Mouse (Mus musculus): ENCODE results near the gene Pigt. TPM values are rescaled to one million over a fixed set of nuclear protein-coding genes. Genes with fewer than 3 reads are reported as not detected.

Pigt gene
- polyA plus RNA-seq (2014; fragmentation: Nextera tagmentation; extraction: Ambion mirVana), result 72.4 and 79.7 TPM in 2 replicates

DNA sequence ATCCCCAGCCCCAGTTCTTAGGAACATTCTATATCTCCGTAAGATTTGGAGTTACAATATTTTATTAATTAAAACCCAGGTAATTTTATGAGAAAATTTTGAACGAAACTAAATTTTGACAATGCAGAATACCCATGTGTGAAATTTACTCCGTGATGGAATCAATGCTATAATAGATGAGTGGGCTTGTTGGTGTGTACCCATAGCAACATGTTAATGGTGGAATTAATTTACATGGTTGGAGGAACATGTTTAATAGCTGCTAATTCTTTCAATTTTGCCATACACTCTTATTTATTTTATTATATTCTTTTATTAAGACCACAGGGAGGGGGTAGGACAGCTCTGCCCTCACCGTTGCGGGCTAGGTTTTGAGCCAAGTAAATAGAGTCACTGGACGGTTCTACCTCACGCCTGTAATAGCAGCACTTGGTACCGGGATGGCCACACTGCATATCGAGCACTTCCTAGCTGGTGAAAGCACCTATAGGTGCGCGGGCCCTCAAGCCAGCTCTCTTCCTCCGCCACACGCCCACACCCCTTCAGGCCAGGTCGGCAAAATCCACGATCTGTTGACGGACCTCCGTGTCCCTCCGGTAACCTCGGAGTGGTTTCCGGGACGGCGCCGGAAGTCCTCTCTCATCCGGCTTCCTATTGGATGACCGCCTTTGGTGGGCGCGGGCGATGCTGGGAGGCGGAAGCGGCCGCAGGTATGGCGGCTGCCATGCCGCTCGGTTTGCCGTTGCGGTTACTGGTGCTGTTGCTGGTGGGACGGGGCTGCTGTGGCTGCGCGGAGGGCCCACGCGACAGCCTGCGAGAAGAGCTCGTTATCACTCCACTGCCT lies at the start of gene Pigt:
Pigt (plus strand) TSS at position 674 of the 844 bp plus-strand sequence.
- Histone ChIP-seq H3K27ac (ENCODE audit: low read depth) (no peak within 1 kb of the TSS), H3K27me3 (replicated peaks; ENCODE audit: control insufficient read depth, insufficient read depth, low read length) (no peaks in the 10 kb centered on the region), H3K9ac (ENCODE audit: low read length) (peak within 1 kb of the TSS; percentile 69), H3K4me1 (replicated peaks; ENCODE audit: control insufficient read depth, insufficient read depth, low read length) (peaks cover 7% of the 10 kb centered on the region), H3K36me3 (ENCODE audit: control insufficient read depth, insufficient read depth, low read length) (peaks cover 22% of the 10 kb centered on the region), H3K9me3 (ENCODE audit: control insufficient read depth, low read length) (no peaks in the 10 kb centered on the region), H3K4me3 (ENCODE audit: low read depth, low read length) (peak within 1 kb of the TSS; percentile 98), H3K4me2 (ENCODE audit: low read length) (peak within 1 kb of the TSS; percentile 79)
- peak; percentile 93 for ATAC-seq (replicated peaks; ENCODE audit: low FRiP score, low TSS enrichment, low read depth)
- DNase-seq (ENCODE audit: low spot score), result peak; percentile 90
- 4% methylated on average over 43 of the region's 43 CpGs for WGBS

DNA sequence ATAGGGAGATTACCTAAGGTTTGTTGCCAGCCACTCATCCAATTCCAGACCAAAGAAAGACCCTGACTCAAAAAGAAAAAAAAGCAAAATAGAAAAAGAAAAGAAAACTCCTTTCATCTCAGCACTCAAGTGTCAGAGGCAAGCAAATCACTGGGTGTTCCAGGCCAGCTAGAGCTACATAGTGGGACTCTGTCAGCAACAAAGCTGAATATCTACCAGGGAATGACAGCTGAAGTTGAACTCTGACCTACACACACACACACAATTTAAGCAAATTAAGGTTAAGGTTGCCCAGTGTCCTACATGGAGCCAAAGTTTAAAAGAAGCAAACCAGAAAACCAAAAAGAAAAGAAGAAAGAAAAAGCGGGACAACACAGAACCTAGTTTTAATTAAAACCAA lies 49.2 kb upstream of the Pigt start:
- Histone ChIP-seq H3K27ac (ENCODE audit: low read depth) (no peak overlapping the region), H3K27me3 (replicated peaks; ENCODE audit: control insufficient read depth, insufficient read depth, low read length) (no peaks in the 10 kb centered on the region), H3K4me2 (ENCODE audit: low read length) (no peak overlapping the region), H3K9ac (ENCODE audit: low read length) (no peak overlapping the region), H3K4me3 (ENCODE audit: low read depth, low read length) (no peak overlapping the region), H3K9me3 (ENCODE audit: control insufficient read depth, low read length) (no peaks in the 10 kb centered on the region), H3K4me1 (replicated peaks; ENCODE audit: control insufficient read depth, insufficient read depth, low read length) (0 out of 2 replicates have a peak, but pooled peaks cover 11% of the 10 kb centered on the region), H3K36me3 (ENCODE audit: control insufficient read depth, insufficient read depth, low read length) (no peaks in the 10 kb centered on the region)
- WGBS, result 86% methylated on average over 1 of the region's 1 CpGs
- ATAC-seq (replicated peaks; ENCODE audit: low FRiP score, low TSS enrichment, low read depth) (no peak), DNase-seq (ENCODE audit: low spot score) (no peak)

DNA sequence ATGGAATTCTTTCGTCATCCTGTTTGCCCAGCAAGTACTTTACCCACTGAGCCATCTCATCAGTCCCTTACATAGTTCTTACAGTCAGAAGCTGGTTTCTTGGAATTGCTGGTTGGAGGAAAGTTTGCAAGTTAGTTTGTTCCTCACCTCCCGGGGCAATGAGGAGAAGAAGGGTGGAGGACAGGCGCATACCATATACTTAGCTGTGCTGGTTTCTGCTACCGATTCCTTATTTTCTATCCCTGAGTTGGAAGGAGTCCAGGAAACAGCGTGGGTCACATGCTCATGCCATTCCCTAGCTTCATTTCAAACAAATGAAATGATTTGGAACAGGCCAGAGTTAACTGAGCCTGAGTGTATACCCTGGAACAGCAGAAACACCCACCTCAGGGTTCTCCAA lies 48.4 kb upstream of the Pigt start:
- Histone ChIP-seq H3K27ac (ENCODE audit: low read depth) (no peak overlapping the region), H3K4me1 (replicated peaks; ENCODE audit: control insufficient read depth, insufficient read depth, low read length) (0 out of 2 replicates have a peak, but pooled peaks cover 6% of the 10 kb centered on the region), H3K36me3 (ENCODE audit: control insufficient read depth, insufficient read depth, low read length) (no peaks in the 10 kb centered on the region), H3K27me3 (replicated peaks; ENCODE audit: control insufficient read depth, insufficient read depth, low read length) (no peaks in the 10 kb centered on the region), H3K9me3 (ENCODE audit: control insufficient read depth, low read length) (no peaks in the 10 kb centered on the region), H3K9ac (ENCODE audit: low read length) (no peak overlapping the region), H3K4me3 (ENCODE audit: low read depth, low read length) (no peak overlapping the region), H3K4me2 (ENCODE audit: low read length) (no peak overlapping the region)
- 0 out of 2 replicates have a peak, but pooled peaks have one; percentile 30 for ATAC-seq (replicated peaks; ENCODE audit: low FRiP score, low TSS enrichment, low read depth)
- DNase-seq (ENCODE audit: low spot score), result no peak
- 59% methylated on average over 5 of the region's 5 CpGs for WGBS

DNA sequence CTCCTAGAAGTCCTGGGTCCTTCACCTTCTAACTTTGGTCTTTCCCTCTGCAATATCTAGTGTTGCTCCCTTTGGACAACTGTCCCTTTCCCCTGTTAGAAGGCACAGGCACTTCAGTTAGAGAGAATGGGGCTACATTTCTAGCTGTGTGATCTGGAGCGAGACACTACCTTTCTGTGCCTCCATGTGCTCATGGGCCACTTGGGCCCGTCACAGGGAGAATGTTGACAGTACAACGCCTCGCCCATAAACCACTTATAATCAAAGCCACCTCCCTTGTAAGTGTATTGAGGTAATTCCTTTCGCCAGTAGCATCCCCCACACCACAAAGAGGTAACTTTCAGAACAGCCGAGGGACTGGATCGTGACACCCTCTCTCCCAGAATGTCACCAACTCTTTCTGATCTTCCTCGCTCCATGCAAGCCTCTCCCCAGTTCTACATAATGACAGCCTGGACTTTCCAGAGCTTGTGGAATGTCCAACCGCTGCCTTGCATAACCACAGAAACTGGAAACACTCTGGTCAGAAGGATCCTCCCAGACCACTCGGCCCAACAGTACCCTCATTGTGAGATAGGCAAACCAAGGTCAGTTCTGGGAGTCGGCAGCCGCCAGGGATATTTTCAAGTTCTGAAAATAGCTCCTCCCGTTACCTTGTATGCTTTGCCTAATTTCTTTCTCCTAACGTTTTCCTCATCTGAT lies 47.8 kb upstream of the Pigt start:
- 72% methylated on average over 14 of the region's 14 CpGs for WGBS
- no peak for ATAC-seq (replicated peaks; ENCODE audit: low FRiP score, low TSS enrichment, low read depth)
- no peaks in the 10 kb centered on the region for H3K9me3 ChIP-seq (ENCODE audit: control insufficient read depth, low read length)

DNA sequence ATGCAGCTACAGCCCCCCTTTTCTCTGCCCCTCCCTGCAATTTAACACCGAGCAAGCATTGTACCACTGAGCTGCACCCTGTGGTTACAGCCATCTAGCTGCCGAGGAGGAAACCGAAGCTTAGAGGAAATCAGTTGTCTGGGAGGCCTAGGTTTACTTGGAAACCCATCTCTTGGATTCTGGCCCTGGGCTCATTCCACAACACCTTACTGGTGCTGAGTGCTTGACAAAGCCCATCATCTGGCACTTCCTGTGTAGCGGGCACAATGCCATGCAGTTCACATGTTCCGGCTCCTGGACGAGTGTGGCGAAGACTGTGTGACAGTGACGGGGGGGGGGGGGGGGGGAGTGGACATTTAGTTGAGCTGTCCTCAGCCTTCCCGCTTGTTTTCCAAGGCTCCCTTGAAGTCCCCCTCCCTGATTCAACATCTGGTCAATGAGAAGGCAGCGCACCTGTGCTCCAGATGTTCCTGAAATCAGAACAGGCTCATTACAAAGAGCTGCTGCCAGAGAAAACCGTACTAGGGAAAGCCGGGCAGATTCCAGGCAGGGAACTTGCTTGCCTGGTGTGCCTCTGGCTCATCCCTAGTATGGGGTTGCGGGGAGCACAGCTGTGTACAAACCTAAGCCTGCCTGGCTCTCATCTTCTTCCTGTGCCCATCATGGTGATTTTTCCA lies 45.2 kb upstream of the Pigt start:
- WGBS, result 60% methylated on average over 12 of the region's 13 CpGs
- H3K36me3 ChIP-seq (ENCODE audit: control insufficient read depth, insufficient read depth, low read length), result no peaks in the 10 kb centered on the region
- no peak for DNase-seq (ENCODE audit: low spot score)

More for the DNA sequence above, 47.8 kb upstream of the Pigt start:
- DNase-seq (ENCODE audit: low spot score), result no peak
- no peak overlapping the region for H3K4me2 ChIP-seq (ENCODE audit: low read length)
- H3K36me3 ChIP-seq (ENCODE audit: control insufficient read depth, insufficient read depth, low read length), result no peaks in the 10 kb centered on the region
- no peaks in the 10 kb centered on the region for H3K27me3 ChIP-seq (replicated peaks; ENCODE audit: control insufficient read depth, insufficient read depth, low read length)
- no peak overlapping the region for H3K4me3 ChIP-seq (ENCODE audit: low read depth, low read length)
- H3K9ac ChIP-seq (ENCODE audit: low read length), result no peak overlapping the region
- 0 out of 2 replicates have a peak, but pooled peaks cover 6% of the 10 kb centered on the region for H3K4me1 ChIP-seq (replicated peaks; ENCODE audit: control insufficient read depth, insufficient read depth, low read length)
- H3K27ac ChIP-seq (ENCODE audit: low read depth), result no peak overlapping the region

DNA sequence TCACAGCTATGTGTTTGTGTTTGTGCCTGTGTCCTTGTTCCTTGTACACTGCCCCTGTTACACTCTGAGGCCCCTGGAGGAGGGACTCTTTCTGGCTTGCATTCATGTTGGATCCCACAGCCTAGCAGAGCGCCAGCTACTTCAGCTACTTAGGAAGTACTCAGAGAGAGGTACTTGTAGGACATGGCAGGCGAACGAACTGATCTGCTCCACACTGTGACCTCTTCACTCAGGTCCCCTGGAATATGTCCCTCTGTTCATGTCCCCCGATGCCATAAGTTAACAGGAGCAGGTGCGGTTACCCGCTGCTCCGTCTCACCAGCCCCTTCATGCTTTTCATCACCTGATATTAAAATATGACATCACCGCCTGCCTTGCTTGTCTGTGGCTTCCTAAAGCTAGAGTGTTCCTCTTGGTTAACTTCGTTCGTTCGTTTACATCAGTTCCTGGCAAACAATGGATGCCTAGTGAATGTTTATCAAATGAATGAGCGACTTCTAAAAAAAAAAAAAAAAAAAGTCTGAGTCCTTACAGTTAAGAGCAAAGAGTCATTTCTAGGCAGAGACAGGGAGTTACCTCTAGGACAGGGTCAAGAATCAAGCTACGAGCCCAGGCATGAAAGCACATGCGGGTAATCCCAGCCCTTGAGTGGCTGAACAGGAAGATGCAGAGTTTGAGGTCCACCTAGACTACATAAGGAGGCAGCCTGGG lies 44.1 kb upstream of the Pigt start:
- Histone ChIP-seq H3K4me3 (ENCODE audit: low read depth, low read length) (no peak overlapping the region), H3K36me3 (ENCODE audit: control insufficient read depth, insufficient read depth, low read length) (no peaks in the 10 kb centered on the region), H3K9ac (ENCODE audit: low read length) (no peak overlapping the region), H3K4me1 (replicated peaks; ENCODE audit: control insufficient read depth, insufficient read depth, low read length) (peaks cover 23% of the 10 kb centered on the region), H3K4me2 (ENCODE audit: low read length) (no peak overlapping the region), H3K27me3 (replicated peaks; ENCODE audit: control insufficient read depth, insufficient read depth, low read length) (no peaks in the 10 kb centered on the region), H3K27ac (ENCODE audit: low read depth) (no peak overlapping the region), H3K9me3 (ENCODE audit: control insufficient read depth, low read length) (no peaks in the 10 kb centered on the region)
- 75% methylated on average over 14 of the region's 14 CpGs for WGBS
- ATAC-seq (replicated peaks; ENCODE audit: low FRiP score, low TSS enrichment, low read depth) (no peak), DNase-seq (ENCODE audit: low spot score) (no peak)

More for the DNA sequence above, 45.2 kb upstream of the Pigt start:
- Histone ChIP-seq H3K9ac (ENCODE audit: low read length) (no peak overlapping the region), H3K27me3 (replicated peaks; ENCODE audit: control insufficient read depth, insufficient read depth, low read length) (no peaks in the 10 kb centered on the region), H3K27ac (ENCODE audit: low read depth) (no peak overlapping the region), H3K4me3 (ENCODE audit: low read depth, low read length) (no peak overlapping the region), H3K4me2 (ENCODE audit: low read length) (no peak overlapping the region), H3K4me1 (replicated peaks; ENCODE audit: control insufficient read depth, insufficient read depth, low read length) (peaks cover 23% of the 10 kb centered on the region), H3K9me3 (ENCODE audit: control insufficient read depth, low read length) (no peaks in the 10 kb centered on the region)
- ATAC-seq (replicated peaks; ENCODE audit: low FRiP score, low TSS enrichment, low read depth), result no peak

DNA sequence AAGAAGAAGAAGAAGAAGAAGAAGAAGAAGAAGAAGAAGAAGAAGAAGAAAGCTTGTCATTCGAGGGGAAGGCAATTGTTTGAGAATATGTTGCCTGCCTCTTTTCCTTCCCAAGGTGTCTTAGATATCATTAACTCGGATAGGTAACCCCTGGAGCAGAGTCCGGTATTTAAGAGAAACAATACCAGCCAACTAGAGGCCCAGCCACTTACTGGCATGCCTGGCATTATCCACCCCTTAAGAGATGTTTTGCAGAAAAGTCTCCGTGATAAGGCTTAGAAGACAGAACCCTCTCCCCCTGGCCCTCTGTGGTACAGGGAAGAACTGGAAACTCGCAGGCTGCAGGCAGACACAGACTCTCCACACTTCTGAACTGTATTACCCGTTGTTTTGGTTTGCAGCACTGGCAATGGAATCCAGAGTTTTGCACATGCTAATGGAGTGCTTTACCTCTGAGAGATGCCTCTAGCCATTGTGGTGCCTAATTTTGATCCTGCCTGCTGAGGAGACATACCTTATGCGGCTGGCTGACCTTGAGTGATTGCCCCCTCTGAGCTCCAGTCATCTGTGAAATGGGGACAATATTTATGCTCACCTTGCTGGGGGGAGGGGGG lies 43.3 kb upstream of the Pigt start:
- Histone ChIP-seq H3K4me1 (replicated peaks; ENCODE audit: control insufficient read depth, insufficient read depth, low read length) (peaks cover 22% of the 10 kb centered on the region), H3K27ac (ENCODE audit: low read depth) (no peak overlapping the region), H3K4me3 (ENCODE audit: low read depth, low read length) (no peak overlapping the region), H3K36me3 (ENCODE audit: control insufficient read depth, insufficient read depth, low read length) (no peaks in the 10 kb centered on the region), H3K9ac (ENCODE audit: low read length) (no peak overlapping the region), H3K27me3 (replicated peaks; ENCODE audit: control insufficient read depth, insufficient read depth, low read length) (no peaks in the 10 kb centered on the region), H3K4me2 (ENCODE audit: low read length) (no peak overlapping the region), H3K9me3 (ENCODE audit: control insufficient read depth, low read length) (no peaks in the 10 kb centered on the region)
- DNase-seq (ENCODE audit: low spot score) (no peak), ATAC-seq (replicated peaks; ENCODE audit: low FRiP score, low TSS enrichment, low read depth) (no peak)
- 68% methylated on average over 7 of the region's 7 CpGs for WGBS

DNA sequence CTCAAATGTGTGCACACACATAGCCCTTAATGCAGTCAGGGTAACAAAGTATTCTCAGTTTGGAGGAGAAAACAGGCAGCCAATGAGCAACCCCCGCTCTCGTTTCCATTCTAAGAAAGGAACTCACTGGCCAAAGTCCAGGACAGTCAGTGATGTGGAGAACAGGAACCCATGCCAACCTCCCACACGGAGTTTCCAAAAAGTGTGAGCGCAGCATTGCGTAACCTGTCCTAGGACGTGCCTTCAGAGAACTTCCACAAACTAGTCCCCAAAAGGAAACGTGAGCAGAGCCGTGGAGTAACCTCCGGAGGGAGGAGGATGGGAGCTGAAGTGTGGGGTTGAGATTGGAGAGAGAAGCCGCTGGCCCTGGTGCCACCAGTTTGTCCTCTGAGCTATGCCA lies 42.5 kb upstream of the Pigt start:
- H3K27me3 ChIP-seq (replicated peaks; ENCODE audit: control insufficient read depth, insufficient read depth, low read length), result no peaks in the 10 kb centered on the region
- H3K36me3 ChIP-seq (ENCODE audit: control insufficient read depth, insufficient read depth, low read length), result no peaks in the 10 kb centered on the region
- H3K4me3 ChIP-seq (ENCODE audit: low read depth, low read length), result no peak overlapping the region
- no peaks in the 10 kb centered on the region for H3K9me3 ChIP-seq (ENCODE audit: control insufficient read depth, low read length)
- no peak overlapping the region for H3K4me2 ChIP-seq (ENCODE audit: low read length)
- H3K4me1 ChIP-seq (replicated peaks; ENCODE audit: control insufficient read depth, insufficient read depth, low read length), result peaks cover 17% of the 10 kb centered on the region
- DNase-seq (ENCODE audit: low spot score) (no peak), ATAC-seq (replicated peaks; ENCODE audit: low FRiP score, low TSS enrichment, low read depth) (no peak)
- no peak overlapping the region for H3K27ac ChIP-seq (ENCODE audit: low read depth)
- WGBS, result 66% methylated on average over 10 of the region's 10 CpGs
- no peak overlapping the region for H3K9ac ChIP-seq (ENCODE audit: low read length)

All from intestine, embryonic 14.5 days (tissue).